Mouse (Mus musculus) CD4-positive naive resting alpha-beta T cell, adult 76 days (primary cell): ENCODE results near the gene Ercc6l2. TPM values are rescaled to one million over a fixed set of nuclear protein-coding genes. Genes with fewer than 3 reads are reported as not detected.

Experiments used
- total RNA-seq: library from RNA; stranded (reverse); gene quantifications from one replicate; pipeline ENCODE4 v1.2.4, GENCODE M21; 2023

The Ercc6l2 gene
- 28.5 TPM for total RNA-seq

DNA sequence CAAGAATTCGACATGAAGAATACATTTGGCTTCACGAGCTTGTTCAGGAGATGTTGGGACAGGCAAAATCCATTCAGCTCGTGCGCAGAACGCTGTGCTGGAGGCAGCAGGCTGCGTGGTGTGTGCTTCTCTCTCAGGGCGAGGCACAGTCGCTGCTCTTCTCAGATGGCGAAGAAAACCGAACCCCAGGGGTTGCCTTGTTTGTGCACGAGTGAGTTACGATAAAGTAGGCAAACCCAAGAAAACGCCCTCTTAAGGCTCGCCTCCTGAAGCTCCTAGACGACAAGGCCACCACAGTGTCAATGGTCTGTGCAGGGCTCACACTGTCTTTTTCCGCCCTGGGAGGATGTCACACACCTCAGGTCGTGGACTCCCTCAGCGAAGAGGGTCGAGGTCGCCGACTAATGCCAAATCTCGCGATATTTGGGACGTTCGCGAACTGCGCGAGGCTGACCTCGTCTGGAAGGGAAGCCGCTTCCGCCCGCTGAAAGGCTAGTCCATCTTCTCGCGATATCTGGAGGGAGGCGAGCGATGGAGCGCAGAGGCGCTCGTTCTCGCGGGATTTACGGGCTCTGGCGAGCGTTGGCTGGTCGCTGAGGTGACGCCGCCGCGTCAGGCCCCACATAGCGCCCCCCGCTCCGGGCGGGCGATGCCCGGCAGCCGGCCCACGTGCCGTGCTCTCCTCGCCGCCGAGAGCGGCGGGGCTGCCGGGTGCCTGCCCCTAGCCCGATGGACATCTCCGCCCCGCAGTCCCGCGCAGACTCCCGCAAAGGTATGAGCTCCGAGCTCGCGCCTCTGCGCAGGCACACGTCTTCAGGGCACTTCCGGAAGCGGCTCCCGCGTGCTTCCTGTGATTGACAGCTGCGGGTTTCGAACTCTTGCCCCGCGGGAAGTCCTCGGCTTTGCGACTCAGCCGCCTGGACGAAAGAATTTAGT is at the start of gene Ercc6l2:
TSS of gene Ercc6l2 (plus strand) at position 495 of the 936 bp plus-strand sequence.

Other genes with a start within 250 kb of the Ercc6l2 start
- 28.9 TPM for gene Ptch1, start 241.6 kb upstream of the Ercc6l2 start, total RNA-seq